Mouse (Mus musculus) liver, embryonic 11.5 days (tissue): ENCODE measurements around the gene Prrg2. TPM values are rescaled to one million over a fixed set of nuclear protein-coding genes. Genes with fewer than 3 reads are reported as not detected.

Experiments
- ATAC-seq: fragments of 200-750 bp; cut with Nextera tagmentation; replicated peaks from 2 replicates; pipeline ENCODE4 v1.8.0; 2017; ENCODE audit warnings: moderate number of reproducible peaks, mild to moderate bottlenecking, moderate TSS enrichment, moderate library complexity; ENCODE audit not compliant: low FRiP score
- DNase-seq: peaks from one replicate; pipeline ENCODE4 v3.0.0-alpha.2; 2017; ENCODE audit warnings: low spot score
- H3K27ac ChIP-seq: fragments of 300-500 bp; sonication (generic); 2 replicates; pipeline ENCODE4 v1.5.1; 2014; ENCODE audit warnings: mild to moderate bottlenecking, low read depth, low read length, control low read depth
- H3K27me3 ChIP-seq: fragments of 300-500 bp; sonication (generic); replicated peaks from 2 replicates; pipeline ENCODE4 v1.6.1; 2014; ENCODE audit warnings: low read length, mixed read lengths; ENCODE audit not compliant: control insufficient read depth, insufficient read depth
- H3K36me3 ChIP-seq: fragments of 300-500 bp; sonication (generic); 2 replicates; pipeline ENCODE4 v1.6.1; 2014; ENCODE audit warnings: mild to moderate bottlenecking, low read length, moderate library complexity, mixed read lengths; ENCODE audit not compliant: control insufficient read depth, insufficient read depth
- H3K4me1 ChIP-seq: fragments of 300-500 bp; sonication (generic); replicated peaks from 2 replicates; pipeline ENCODE4 v1.6.1; 2014; ENCODE audit warnings: low read length, mixed read lengths; ENCODE audit not compliant: control insufficient read depth, insufficient read depth
- H3K4me2 ChIP-seq: fragments of 300-500 bp; sonication (generic); 2 replicates; pipeline ENCODE4 v1.6.1; 2014; ENCODE audit warnings: mild to moderate bottlenecking, control low read depth, moderate library complexity
- H3K4me3 ChIP-seq: fragments of 300-500 bp; sonication (generic); 2 replicates; pipeline ENCODE4 v1.5.1; 2014; ENCODE audit warnings: low read depth, low read length, control low read depth
- H3K9ac ChIP-seq: fragments of 300-500 bp; sonication (generic); 2 replicates; pipeline ENCODE4 v1.6.1; 2014; ENCODE audit warnings: low read depth, low read length, control low read depth
- H3K9me3 ChIP-seq: fragments of 300-500 bp; sonication (generic); 2 replicates; pipeline ENCODE4 v1.6.1; 2016; ENCODE audit warnings: low read length, inconsistent platforms, mixed read lengths; ENCODE audit not compliant: control insufficient read depth
- WGBS: fragments of 180-500 bp; shearing (Covaris S2); extraction: QIAGEN DNeasy Blood & Tissue Kit; methylation state at CpG from one replicate; pipeline ENCODE4 v1.1.7; 2014; 5-methylcytosine and 5-hydroxymethylcytosine counted together
- polyA plus RNA-seq: library from polyadenylated mRNA; unstranded; fragments of >200 nt; fragmentation: Nextera tagmentation; extraction: Ambion mirVana; gene quantifications from 2 replicates; pipeline ENCODE4 v1.2.1, GENCODE M21; 2014

Prrg2 gene
- polyA plus RNA-seq, 1 experiment from 2014 or later: 12.4 TPM

DNA sequence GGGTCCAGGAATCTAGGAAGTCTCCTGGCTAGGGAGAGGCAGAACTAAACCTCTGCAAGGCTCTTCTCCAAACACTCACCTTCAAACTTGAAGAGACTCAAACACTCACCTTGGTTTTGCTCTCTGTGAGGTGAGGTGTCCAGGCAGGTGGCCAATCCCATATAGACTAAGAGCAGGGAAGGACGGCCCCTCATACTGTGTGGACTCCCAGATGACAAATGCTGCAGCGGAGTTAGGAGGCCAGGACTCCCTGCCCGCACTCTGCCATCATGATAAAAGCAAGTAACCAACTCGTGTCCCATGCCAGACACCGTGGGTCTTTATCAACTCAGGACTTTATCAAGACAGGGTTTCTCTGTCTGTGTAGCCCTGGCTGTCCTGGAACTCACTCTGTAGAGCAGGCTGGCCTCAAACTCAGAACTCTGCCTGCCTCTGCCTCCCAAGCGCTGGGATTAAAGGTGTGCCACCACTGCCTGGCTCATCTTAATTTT, 1.8 kb downstream of the Prrg2 start:
- H3K4me2 ChIP-seq: peak overlapping the region; percentile 71; the same call in 1 of the 2 replicates
- H3K27ac ChIP-seq: peak overlapping the region; percentile 6; the same call in 1 of the 2 replicates
- no peaks in the 10 kb centered on the region for H3K27me3 ChIP-seq
- DNase-seq (no peak), ATAC-seq (no peak)
- peaks cover 21% of the 10 kb centered on the region for H3K4me1 ChIP-seq
- no peaks in the 10 kb centered on the region for H3K36me3 ChIP-seq
- H3K4me3 ChIP-seq: no peak overlapping the region
- 62% methylated on average over 6 of the region's 6 CpGs for WGBS
- no peak overlapping the region for H3K9ac ChIP-seq
- H3K9me3 ChIP-seq: no peaks in the 10 kb centered on the region

DNA sequence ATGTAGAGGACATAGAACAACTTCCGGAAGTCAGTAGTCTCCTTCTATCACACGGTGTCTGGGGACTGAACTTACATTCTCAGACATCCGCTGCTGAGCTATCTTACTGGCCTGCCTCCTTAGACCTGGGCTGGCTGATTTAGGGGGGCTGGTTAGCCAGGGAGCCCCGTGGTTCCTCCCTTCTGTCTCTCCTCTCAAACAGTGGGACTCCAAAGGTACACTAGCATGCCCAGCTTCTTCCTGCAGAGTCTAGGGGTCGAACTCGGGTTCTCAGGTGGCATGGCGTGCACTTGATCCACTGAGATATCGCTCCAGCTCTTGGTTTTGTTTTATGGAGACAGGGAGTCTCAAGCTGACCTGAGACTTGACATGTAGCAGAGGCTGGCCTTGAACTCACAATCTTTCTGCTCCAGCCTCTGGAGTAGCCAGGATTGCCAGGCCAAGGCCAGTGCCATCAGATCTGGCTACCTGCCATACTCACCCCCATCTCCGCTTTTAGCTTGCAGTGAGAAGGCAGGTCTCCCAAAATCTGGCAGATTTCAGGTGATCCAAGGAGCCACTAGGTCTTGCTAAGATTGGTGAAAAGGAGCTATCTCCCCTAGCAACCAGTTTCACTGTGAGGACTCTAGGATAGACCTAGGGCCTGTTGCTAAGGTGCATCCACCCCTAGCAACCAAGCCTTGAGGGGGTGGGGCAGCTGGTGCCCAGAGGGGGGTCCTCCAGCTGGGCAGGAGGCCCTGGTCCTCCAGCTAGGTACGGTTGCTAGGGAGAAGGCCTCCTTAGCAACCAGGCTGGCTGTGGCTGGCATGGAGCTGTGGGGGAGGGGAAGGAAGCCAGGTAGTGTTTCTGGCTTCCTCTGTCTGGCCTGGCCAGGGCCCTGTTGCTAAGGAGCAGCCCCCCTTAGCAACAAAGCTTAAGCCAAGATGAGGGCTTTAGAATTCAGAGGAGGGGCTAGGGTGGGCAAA, 3.6 kb downstream of the Prrg2 start:
- Histone ChIP-seq H3K4me3 (no peak overlapping the region), H3K9me3 (no peaks in the 10 kb centered on the region), H3K9ac (no peak overlapping the region), H3K4me1 (peaks cover 17% of the 10 kb centered on the region), H3K36me3 (no peaks in the 10 kb centered on the region), H3K4me2 (no peak overlapping the region), H3K27me3 (no peaks in the 10 kb centered on the region), H3K27ac (no peak overlapping the region)
- ATAC-seq: no peak
- 80% methylated on average over 10 of the region's 10 CpGs for WGBS
- no peak for DNase-seq

DNA sequence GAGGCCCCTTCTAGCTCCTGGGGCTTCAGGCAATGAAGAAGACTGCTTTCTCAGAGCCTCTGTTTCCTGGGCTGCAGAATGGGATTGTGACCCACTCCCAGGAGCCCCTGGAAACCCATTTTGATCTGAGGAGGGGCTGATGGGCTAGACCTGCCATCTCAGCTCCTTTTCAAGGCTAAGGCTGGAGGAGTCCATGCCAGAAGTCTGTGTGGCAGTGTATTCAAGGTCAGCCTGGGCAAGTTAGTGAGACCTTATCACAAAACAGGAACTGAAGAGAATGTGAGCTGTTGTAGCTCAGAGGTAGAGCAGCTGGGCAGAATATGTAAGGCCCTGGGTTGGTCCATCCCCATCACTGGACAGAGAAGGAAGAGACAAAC, 5.5 kb downstream of the Prrg2 start:
- Histone ChIP-seq H3K36me3 (no peaks in the 10 kb centered on the region), H3K4me2 (no peak overlapping the region), H3K9me3 (no peaks in the 10 kb centered on the region), H3K27me3 (no peaks in the 10 kb centered on the region), H3K4me1 (peaks cover 16% of the 10 kb centered on the region), H3K27ac (no peak overlapping the region), H3K9ac (no peak overlapping the region), H3K4me3 (no peak overlapping the region)
- no peak for DNase-seq
- ATAC-seq: no peak

DNA sequence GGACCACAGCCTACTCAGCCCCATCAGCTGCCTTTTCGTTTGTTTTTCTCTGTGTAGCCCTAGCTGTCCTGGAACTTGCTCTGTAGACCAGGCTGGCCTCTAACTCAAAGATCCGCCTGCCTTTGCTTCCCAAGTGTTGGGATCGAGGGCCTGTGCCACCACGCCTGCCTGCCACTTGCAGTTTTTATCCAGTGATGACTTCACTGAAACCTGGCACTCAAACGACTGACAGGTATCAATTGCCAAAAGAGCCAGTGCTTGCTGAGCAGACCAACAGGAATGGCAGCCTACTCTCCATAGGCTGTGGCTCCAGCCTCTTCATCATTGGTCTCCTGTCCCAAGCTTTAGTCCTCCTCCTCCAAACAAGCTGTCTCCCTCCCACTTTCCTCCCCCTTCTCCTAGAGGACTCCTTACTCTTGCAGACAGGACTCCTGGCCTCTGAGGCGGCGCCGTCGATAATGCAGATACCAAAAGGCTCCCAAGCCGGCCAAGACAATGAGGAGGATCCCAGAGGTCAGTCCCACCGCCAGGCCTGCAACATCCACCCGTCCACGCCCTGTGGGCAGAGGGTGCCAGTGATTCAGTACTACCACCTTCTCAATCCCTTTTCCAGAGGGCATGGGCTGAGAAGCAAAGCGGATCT, 6.0 kb downstream of the Prrg2 start:
- H3K36me3 ChIP-seq: no peaks in the 10 kb centered on the region
- WGBS: 69% methylated on average over 14 of the region's 14 CpGs
- DNase-seq (no peak), ATAC-seq (no peak)
- peaks cover 17% of the 10 kb centered on the region for H3K4me1 ChIP-seq
- no peak overlapping the region for H3K9ac ChIP-seq
- no peak overlapping the region for H3K27ac ChIP-seq
- H3K4me2 ChIP-seq: no peak overlapping the region
- H3K9me3 ChIP-seq: no peaks in the 10 kb centered on the region
- H3K4me3 ChIP-seq: no peak overlapping the region
- no peaks in the 10 kb centered on the region for H3K27me3 ChIP-seq

DNA sequence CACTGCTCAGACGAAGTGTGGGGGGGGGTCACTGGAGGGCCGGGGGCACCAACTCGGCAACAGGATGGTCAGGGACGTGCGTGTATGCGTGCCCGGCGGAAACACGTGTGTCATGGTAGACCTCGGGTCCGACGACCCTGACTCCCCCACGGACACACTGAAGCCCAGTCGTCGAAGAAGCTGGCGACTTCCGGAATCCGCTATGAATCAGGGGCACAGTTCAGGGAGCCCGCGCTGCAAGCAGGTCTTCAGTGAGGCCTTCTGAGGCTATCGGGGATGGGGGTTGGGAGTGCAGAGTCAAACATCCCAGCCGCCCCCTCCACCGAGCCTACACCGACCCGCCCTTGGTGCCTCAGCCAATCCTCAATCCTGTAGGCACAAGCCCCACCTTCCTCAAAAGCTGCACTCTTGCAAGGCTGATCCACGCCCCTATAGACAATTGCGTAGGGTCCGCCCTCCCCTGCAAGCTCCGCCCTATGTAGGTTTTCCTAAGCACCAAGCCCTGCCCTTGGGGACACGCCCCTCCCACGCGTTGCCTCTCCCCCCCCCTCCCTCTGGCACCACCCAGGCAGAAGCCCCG, 8.5 kb downstream of the Prrg2 start:
- peaks cover 15% of the 10 kb centered on the region for H3K4me1 ChIP-seq
- WGBS: under 1% methylated on average over 33 of the region's 33 CpGs
- ATAC-seq: peak; percentile 95

DNA sequence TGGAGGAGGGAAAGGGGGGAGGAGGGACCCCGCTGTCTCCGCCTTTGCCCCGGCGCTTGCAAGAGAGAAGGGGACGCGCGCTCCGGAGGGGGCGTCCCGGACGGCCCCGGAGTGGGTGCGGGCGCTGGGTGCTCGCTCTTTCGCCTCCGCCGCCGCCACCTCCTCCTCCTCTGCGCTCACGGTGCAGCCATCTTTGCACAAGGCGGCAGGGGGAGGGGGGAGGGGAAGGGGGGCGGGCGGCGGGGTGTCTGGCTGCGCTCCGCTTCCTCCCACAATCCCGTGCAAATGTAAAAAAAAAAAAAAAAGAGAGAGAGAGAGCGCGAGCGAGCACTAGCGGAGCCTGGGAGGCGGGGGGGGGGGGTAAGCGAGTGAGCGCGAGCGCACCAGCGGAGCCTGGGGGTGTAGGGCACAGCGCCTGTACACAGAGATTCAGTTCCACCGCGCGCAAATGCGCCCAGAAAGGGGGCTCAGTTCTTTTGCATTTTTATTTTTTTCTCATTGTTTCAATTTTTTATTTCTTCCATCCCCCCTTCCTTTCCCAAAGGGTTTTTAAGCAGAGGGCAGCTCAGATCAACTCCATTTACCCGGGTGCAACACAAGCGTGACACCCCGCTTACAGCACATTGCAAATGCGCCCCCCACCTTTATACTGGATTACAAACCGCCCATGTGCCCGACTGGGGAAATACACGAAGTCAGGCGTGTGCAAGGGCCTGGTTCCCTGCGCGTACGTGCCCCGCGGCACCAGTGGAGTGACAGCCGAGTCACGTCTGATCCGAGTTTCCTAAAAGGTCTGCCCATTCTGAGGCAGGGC, 9.2 kb downstream of the Prrg2 start:
- Histone ChIP-seq H3K4me1 (peaks cover 15% of the 10 kb centered on the region), H3K9me3 (no peaks in the 10 kb centered on the region), H3K4me2 (peak overlapping the region; percentile 100), H3K4me3 (peak overlapping the region; percentile 72), H3K27ac (peak overlapping the region; percentile 99), H3K27me3 (no peaks in the 10 kb centered on the region), H3K9ac (peak overlapping the region; percentile 91), H3K36me3 (peaks cover 20% of the 10 kb centered on the region)
- ATAC-seq (peak; percentile 50), DNase-seq (peak; percentile 85)
- 0% methylated on average over 34 of the region's 59 CpGs for WGBS

More for the DNA sequence above, 8.5 kb downstream of the Prrg2 start:
- H3K4me2 ChIP-seq: peak overlapping the region; percentile 100
- H3K27me3 ChIP-seq: no peaks in the 10 kb centered on the region
- peak overlapping the region; percentile 72 for H3K4me3 ChIP-seq
- DNase-seq: peak; percentile 92
- peaks cover 13% of the 10 kb centered on the region for H3K36me3 ChIP-seq
- peak overlapping the region; percentile 99 for H3K27ac ChIP-seq
- peak overlapping the region; percentile 91 for H3K9ac ChIP-seq
- H3K9me3 ChIP-seq: no peaks in the 10 kb centered on the region

DNA sequence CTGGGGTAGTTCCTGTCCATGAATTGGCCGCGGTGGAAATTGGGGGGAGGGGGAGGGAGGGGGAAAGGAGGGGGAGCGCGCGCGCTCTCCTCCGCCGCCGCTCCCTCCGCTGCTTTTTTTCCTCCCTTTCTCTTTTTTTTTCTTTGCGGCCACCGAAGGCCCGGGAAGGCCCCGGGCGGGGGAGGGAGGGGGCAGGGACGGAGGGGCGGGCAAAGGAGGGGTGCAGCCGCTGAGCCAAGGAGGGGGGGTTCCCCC, 9.7 kb downstream of the Prrg2 start, which contains the start of gene Prr12:
Gene Prr12, minus strand, starts transcription at position 20 of the 255 bp plus-strand sequence.
- Histone ChIP-seq H3K9me3 (no peaks in the 10 kb centered on the region), H3K4me1 (peaks cover 15% of the 10 kb centered on the region), H3K9ac (peak within 1 kb of the TSS; percentile 91), H3K36me3 (peaks cover 26% of the 10 kb centered on the region), H3K27ac (peak within 1 kb of the TSS; percentile 99), H3K4me2 (peak within 1 kb of the TSS; percentile 100), H3K27me3 (no peaks in the 10 kb centered on the region), H3K4me3 (peak within 1 kb of the TSS; percentile 72)
- DNase-seq (no peak), ATAC-seq (no peak)
- 0% methylated on average over 14 of the region's 18 CpGs for WGBS

DNA sequence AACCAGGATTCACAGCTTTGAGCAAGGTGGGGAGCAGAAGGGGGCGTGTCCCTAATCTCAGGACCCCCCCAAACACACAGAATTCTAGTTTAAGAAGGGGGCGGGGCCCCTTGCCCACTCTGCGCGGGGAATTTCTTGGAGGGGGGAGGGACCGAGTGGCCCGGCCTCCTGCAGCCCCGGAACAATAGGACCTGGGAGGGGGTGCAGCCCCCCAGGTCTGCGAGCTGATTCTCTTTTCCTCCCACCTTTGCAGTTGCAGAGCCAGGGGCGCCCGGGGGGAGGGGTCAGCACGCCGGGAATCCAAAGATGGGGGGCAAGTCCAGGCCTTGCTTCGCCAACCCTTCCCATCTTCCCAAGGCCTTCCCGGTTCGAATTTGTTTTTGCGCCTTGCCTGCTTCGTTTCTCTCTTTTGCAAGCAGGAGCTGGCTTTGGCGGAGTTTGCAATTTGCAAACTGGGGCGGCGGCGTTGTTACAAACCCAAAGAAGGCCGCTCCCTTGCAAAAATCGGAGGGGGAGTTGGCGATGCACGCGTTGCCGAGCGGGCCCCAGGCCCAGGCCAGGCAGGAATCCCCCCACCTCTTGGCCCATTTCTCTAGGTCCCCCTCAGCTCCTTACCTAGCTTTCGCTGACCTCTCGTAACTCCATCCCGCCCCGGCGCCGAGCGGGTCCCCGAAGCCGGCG, 10.2 kb downstream of the Prrg2 start:
- peak; percentile 68 for DNase-seq
- peak overlapping the region; percentile 72 for H3K4me3 ChIP-seq
- whole genome bisulfite sequencing: under 1% methylated on average over 38 of the region's 38 CpGs

More for the DNA sequence above, 10.2 kb downstream of the Prrg2 start:
- peak overlapping the region; percentile 91 for H3K9ac ChIP-seq
- peak overlapping the region; percentile 100 for H3K4me2 ChIP-seq
- ATAC-seq: no peak
- peak overlapping the region; percentile 99 for H3K27ac ChIP-seq
- H3K4me1 ChIP-seq: peaks cover 15% of the 10 kb centered on the region
- no peaks in the 10 kb centered on the region for H3K9me3 ChIP-seq
- no peaks in the 10 kb centered on the region for H3K27me3 ChIP-seq
- peaks cover 30% of the 10 kb centered on the region for H3K36me3 ChIP-seq
